Mouse (Mus musculus) neural tube, embryonic 14.5 days (tissue): ENCODE data around the gene Pgm5. TPM values are rescaled to one million over a fixed set of nuclear protein-coding genes. Genes with fewer than 3 reads are reported as not detected.

Experiments
- ATAC-seq: fragments of 200-750 bp; cut with Nextera tagmentation; 2 replicates; pipeline ENCODE4 v1.8.0; 2017; ENCODE audit warnings: low read depth, mild to moderate bottlenecking, moderate TSS enrichment, moderate library complexity
- H3K27ac ChIP-seq: fragments of 300-500 bp; sonication (generic); 2 replicates; pipeline ENCODE4 v1.5.1; 2014; ENCODE audit warnings: low read depth, mild to moderate bottlenecking, control low read depth, low read length, moderate library complexity, mixed read lengths
- H3K27me3 ChIP-seq: fragments of 300-500 bp; sonication (generic); 2 replicates; pipeline ENCODE4 v1.6.1; 2014; ENCODE audit warnings: low read length; ENCODE audit not compliant: control insufficient read depth, insufficient read depth
- H3K36me3 ChIP-seq: fragments of 300-500 bp; sonication (generic); 2 replicates; pipeline ENCODE4 v1.6.1; 2014; ENCODE audit warnings: low read length, mixed read lengths; ENCODE audit not compliant: control insufficient read depth, insufficient read depth
- H3K4me1 ChIP-seq: fragments of 300-500 bp; sonication (generic); 2 replicates; pipeline ENCODE4 v1.6.1; 2014; ENCODE audit warnings: low read length; ENCODE audit not compliant: control insufficient read depth, insufficient read depth
- H3K4me2 ChIP-seq: fragments of 300-500 bp; sonication (generic); 2 replicates; pipeline ENCODE4 v1.6.1; 2014; ENCODE audit warnings: mild to moderate bottlenecking, low read depth, low read length, control low read depth
- H3K4me3 ChIP-seq: fragments of 300-500 bp; sonication (generic); 2 replicates; pipeline ENCODE4 v1.5.1; 2014; ENCODE audit warnings: low read depth, low read length, control low read depth, mixed read lengths
- H3K9ac ChIP-seq: fragments of 300-500 bp; sonication (generic); replicated peaks from 2 replicates; pipeline ENCODE4 v1.6.1; 2014; ENCODE audit warnings: low read depth, mild to moderate bottlenecking, control low read depth, low read length, mixed read lengths
- H3K9me3 ChIP-seq: fragments of 300-500 bp; sonication (generic); 2 replicates; pipeline ENCODE4 v1.6.1; 2016; ENCODE audit warnings: low read length; ENCODE audit not compliant: control insufficient read depth
- WGBS: fragments of 180-500 bp; shearing (Covaris S2); extraction: QIAGEN DNeasy Blood & Tissue Kit; methylation state at CpG from one replicate; pipeline ENCODE4 v1.1.7; 2014; 5-methylcytosine and 5-hydroxymethylcytosine counted together
- polyA plus RNA-seq: library from polyadenylated mRNA; unstranded; fragments of >200 nt; fragmentation: Nextera tagmentation; extraction: Ambion mirVana; gene quantifications from 2 replicates; pipeline ENCODE4 v1.2.1, GENCODE M21; 2014

Pgm5 gene
- polyA plus RNA-seq, 1 experiment from 2014 or later: 3.4 TPM

DNA sequence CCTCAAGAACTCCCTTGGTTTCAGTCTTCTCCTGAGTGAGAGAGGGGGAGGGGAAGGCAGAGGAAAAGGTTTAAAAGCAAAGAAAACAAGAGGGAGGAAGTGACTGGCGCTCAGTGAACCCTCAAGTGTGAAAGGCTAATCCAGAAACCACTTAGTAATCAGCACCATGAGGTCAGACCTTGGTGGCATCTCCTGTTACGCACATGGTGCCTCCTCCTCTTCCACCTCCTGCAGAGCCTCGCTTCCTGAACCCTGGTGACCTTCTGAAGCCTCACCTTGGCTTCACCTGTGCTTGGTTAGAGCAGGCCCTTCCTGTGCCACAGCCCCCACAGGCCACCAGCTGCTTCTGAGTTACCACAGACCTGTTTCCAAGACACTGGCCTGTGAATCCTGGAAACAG lies 190.1 kb downstream of the Pgm5 start:
- ATAC-seq: no peak
- Histone ChIP-seq H3K4me1 (no peaks in the 10 kb centered on the region), H3K4me3 (no peak overlapping the region), H3K9me3 (no peaks in the 10 kb centered on the region), H3K27me3 (no peaks in the 10 kb centered on the region), H3K36me3 (no peaks in the 10 kb centered on the region), H3K9ac (no peak overlapping the region), H3K27ac (no peak overlapping the region), H3K4me2 (no peak overlapping the region)
- WGBS: 65% methylated on average over 3 of the region's 3 CpGs

DNA sequence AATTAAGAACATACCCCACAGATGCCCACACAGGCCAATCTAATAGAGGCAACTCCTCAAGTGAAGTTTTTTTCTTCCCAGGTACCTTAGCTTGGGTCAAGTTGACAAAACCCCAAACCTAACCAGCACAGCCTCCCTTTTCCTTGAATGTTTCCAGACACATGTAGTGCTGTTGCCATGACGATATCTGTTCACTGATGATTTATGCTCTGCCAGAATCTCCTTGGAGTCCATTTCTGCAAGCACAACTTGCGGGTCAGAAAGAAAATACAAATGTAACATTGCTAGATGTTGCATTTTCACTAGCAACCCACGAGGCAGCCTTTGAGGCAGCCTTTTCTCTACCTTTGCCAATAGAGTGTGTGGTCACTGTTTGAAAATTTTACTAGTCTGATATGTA lies 194.1 kb downstream of the Pgm5 start:
- Histone ChIP-seq H3K27ac (no peak overlapping the region), H3K27me3 (no peaks in the 10 kb centered on the region), H3K36me3 (no peaks in the 10 kb centered on the region), H3K4me1 (no peaks in the 10 kb centered on the region), H3K4me2 (no peak overlapping the region), H3K4me3 (no peak overlapping the region), H3K9me3 (no peaks in the 10 kb centered on the region), H3K9ac (no peak overlapping the region)
- 71% methylated on average over 3 of the region's 3 CpGs for WGBS
- no peak for ATAC-seq

DNA sequence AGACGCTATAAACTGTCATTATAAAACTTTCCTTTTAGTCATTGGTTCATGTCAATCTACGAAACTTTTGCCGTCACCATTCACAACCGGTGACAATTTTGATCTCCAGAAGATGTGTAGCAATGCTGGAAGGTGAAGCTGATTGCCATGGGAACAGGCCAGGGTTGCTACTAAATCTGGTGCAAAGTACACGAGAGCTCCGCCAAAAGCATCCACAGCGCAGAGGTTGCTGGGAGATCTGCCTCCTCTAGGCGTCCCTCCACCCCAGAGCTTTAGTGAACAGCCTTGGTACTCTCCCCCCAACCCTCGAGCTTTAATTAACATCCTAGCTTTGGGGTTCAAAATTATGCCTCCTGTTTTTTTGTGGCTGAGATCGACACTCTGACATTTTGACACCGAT lies 195.9 kb downstream of the Pgm5 start:
- Histone ChIP-seq H3K9ac (no peak overlapping the region), H3K4me1 (no peaks in the 10 kb centered on the region), H3K9me3 (no peaks in the 10 kb centered on the region), H3K27me3 (no peaks in the 10 kb centered on the region), H3K36me3 (no peaks in the 10 kb centered on the region), H3K27ac (no peak overlapping the region), H3K4me2 (no peak overlapping the region), H3K4me3 (no peak overlapping the region)
- ATAC-seq: no peak
- WGBS: 79% methylated on average over 11 of the region's 11 CpGs

DNA sequence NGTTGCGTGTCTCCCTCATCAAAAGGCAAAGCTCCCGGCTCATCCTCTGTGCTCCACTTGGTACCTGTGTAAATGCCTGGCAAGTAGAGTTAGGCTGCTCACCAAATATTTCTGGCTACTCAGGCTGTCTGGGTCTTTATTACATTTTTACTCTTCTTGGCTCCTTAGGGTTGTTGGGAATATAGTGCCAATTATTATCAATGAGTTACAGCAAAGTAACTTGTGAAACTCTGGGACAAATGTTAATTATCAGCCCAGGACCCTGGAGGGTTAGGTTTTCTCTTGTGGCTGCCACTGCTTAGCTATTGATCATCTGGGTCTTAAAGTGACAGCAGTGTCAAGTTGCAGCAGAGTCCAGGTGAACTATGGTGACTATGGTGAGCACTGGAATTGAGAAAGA lies 199.3 kb downstream of the Pgm5 start:
- Histone ChIP-seq H3K4me3 (no peak overlapping the region), H3K9ac (no peak overlapping the region), H3K27ac (no peak overlapping the region), H3K4me1 (no peaks in the 10 kb centered on the region), H3K27me3 (no peaks in the 10 kb centered on the region), H3K36me3 (no peaks in the 10 kb centered on the region), H3K4me2 (no peak overlapping the region), H3K9me3 (no peaks in the 10 kb centered on the region)
- ATAC-seq: no peak
- 100% methylated on average over 2 of the region's 2 CpGs for WGBS

DNA sequence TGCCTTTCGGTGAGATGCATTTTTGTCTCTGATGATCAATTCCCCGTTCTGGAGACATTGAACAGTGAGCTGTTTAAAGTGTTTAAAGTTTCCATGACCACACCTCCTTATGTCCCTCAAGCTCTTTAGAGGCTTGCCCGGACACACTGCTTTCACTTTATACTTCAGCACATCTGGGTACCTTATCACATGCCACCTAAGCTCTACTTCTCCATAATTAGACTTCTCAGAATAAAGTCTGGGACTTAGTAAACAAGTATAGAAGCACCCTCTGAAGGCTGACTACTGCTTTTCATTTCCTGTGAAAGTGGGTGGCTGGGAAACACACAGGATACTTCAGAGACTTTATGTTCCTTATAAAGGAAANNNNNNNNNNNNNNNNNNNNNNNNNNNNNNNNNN lies 204.7 kb downstream of the Pgm5 start:
- Histone ChIP-seq H3K9me3 (no peaks in the 10 kb centered on the region), H3K36me3 (no peaks in the 10 kb centered on the region), H3K4me1 (no peaks in the 10 kb centered on the region), H3K27me3 (no peaks in the 10 kb centered on the region), H3K4me3 (no peak overlapping the region), H3K27ac (no peak overlapping the region), H3K9ac (no peak overlapping the region), H3K4me2 (no peak overlapping the region)
- ATAC-seq: no peak
- 91% methylated on average over 3 of the region's 3 CpGs for WGBS

DNA sequence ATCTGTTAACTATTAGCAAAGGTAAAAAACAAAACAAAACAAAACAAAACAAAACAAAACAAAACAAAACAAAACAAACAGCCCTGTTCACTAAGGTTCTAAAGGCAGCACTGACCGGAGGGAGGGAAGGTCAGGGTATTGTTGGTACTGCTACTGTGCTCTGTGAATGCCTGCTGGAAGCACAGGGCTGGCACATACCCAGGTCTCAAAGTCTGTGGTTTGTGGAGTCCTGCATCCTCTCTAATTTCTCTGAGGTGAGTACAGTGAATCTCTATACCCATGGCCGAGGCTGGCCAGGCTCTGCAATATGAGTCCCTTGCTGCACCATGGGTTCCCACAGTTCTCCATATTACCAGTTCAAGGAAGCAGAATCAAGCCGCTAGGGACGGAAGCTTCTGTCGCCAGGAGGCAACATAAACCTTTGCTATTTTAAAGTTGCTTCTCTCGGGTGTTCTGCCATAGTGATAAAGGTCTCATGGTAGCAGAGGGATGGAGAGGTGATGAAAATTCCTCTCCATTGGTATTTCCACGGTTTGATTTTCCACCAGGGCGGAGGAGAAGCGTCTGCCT lies 208.3 kb downstream of the Pgm5 start:
- Histone ChIP-seq H3K4me1 (no peaks in the 10 kb centered on the region), H3K27me3 (no peaks in the 10 kb centered on the region), H3K9me3 (no peaks in the 10 kb centered on the region), H3K4me3 (no peak overlapping the region), H3K27ac (no peak overlapping the region), H3K36me3 (no peaks in the 10 kb centered on the region), H3K9ac (no peak overlapping the region), H3K4me2 (no peak overlapping the region)
- ATAC-seq: no peak
- WGBS: 77% methylated on average over 9 of the region's 9 CpGs

DNA sequence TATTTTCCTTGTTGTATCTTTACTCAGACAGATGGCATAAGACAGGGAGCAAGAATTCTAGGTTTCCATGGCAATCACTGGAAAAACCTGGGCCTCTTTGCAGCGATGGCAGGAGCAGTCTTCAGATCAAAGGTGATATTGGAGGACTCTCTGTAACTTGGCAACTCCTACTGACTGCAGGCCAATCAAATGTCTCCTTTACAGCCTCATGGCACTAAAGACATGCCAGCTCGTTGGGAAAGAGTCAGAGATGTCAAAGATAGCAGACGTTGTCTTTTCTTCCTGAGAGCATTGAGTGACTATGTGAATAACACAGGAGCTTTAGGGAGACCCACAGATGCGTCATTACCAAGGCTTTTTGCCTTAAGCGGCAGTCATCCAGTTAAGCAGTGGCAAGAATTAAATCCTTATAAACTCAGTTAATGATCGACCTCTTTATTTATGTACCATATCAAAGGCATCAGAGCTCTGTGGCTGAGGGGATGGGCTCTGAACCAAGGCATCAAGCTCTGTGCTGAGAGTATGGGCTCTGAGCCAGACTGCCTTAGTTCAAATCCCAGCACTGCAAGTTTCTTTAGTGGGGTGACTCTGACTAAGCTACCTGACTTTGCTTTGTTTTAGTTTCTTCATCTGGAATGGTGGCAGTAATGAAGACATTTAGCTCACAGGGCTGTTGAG lies 209.2 kb downstream of the Pgm5 start:
- Histone ChIP-seq H3K9me3 (no peaks in the 10 kb centered on the region), H3K36me3 (no peaks in the 10 kb centered on the region), H3K9ac (no peak overlapping the region), H3K27ac (no peak overlapping the region), H3K4me1 (no peaks in the 10 kb centered on the region), H3K4me2 (no peak overlapping the region), H3K4me3 (no peak overlapping the region), H3K27me3 (no peaks in the 10 kb centered on the region)
- no peak for ATAC-seq
- 37% methylated on average over 6 of the region's 6 CpGs for WGBS

DNA sequence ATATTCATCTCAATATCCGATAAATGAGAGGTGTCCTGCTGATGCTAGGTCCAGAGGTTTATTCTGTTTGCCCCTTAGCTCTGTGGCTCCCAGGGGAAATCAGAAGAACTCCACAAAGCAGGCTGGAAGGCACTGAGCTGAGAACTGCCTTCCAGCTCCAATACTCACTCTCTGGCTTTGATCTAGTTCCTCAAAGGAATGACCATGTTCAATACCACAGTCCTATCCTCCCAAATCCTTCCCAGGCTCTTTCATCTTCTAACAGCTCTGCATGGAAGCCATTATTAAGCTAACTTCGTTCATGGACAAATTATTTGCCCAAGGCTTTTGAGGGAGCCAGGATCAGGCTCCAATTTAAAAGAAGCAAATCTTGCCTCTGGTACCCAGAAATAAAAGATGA lies 210.1 kb downstream of the Pgm5 start:
- Histone ChIP-seq H3K4me2 (no peak overlapping the region), H3K27me3 (no peaks in the 10 kb centered on the region), H3K9me3 (no peaks in the 10 kb centered on the region), H3K4me1 (no peaks in the 10 kb centered on the region), H3K4me3 (no peak overlapping the region), H3K9ac (no peak overlapping the region), H3K36me3 (no peaks in the 10 kb centered on the region), H3K27ac (no peak overlapping the region)
- ATAC-seq: no peak
- 37% methylated on average over 2 of the region's 2 CpGs for WGBS

DNA sequence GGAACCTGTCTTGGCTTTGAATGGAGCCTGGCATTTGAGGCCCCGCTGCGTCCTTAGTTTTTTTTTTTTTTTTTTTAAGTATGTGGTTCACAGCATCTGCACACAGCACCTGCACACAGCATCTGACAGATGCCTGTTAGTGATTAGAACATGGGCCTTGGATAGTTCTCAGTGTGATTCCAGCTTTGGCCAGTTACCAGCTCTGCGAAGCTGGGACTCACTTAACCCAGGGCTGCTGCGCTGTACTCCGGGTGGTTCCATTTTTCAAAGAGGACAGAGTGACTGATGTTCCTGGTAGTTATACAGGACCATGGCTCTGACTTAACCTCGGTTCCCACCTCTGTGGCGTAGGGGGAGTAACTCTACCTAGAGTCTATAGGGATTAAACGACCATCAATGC lies 211.2 kb downstream of the Pgm5 start:
- no peaks in the 10 kb centered on the region for H3K9me3 ChIP-seq
- H3K27me3 ChIP-seq: no peaks in the 10 kb centered on the region
- no peak overlapping the region for H3K4me3 ChIP-seq
- H3K27ac ChIP-seq: no peak overlapping the region
- 76% methylated on average over 8 of the region's 8 CpGs for WGBS
- no peaks in the 10 kb centered on the region for H3K36me3 ChIP-seq
- no peak overlapping the region for H3K9ac ChIP-seq
- H3K4me1 ChIP-seq: no peaks in the 10 kb centered on the region
- ATAC-seq: no peak
- H3K4me2 ChIP-seq: no peak overlapping the region
